Mouse (Mus musculus): ENCODE measurements around the gene Apcs.

The Apcs gene

DNA sequence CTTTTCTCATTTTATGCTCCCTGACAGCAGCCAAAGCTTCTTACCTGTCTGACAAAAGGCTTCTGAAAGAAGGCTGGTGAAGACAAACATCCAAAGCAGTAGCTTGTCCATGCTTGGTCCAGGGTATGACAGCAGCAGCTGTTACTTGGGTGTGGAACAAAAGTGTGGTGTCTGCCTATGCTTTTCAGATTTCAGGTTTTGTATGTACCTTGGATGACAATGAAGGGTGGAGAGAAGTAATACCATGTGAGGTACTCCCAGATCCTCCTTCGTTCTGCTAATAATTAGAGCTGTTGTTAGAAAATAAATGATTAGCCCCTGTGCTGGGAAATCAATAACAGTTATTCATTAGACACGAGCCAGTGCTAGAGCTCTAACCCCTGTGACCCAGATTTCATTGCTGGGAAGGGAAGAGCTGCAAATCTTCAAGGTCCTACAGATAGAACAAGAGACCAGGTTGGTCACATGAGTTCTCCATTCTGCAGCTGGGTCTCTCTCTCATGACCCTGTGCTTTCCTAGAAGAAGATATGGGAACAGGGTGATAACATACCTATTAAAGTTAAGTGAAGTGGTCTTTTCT, at the start of gene Apcs:
Gene Apcs, minus strand, starts transcription at position 265 of the 581 bp plus-strand sequence.
- DNase-seq: no peak

DNA sequence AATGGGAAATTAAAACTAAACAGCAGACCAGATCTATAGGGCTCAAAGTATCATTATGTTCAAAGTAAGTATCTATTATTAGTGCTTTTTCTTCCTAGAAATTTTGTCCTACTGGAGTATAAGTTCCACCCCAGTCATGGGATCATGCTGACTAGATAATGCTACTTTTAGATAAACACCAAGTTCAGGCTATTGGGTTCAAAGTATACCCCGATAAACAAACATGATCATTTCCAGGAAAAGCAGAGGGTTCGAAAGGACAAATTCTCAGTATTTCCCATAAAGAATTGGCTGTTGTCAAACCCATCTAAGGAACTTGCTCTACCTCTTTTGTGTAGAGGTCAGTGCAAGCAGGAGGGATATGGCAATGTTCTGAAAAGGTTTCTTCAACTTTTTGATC, 37.4 kb upstream of the Apcs start:
- DNase-seq: no peak

DNA sequence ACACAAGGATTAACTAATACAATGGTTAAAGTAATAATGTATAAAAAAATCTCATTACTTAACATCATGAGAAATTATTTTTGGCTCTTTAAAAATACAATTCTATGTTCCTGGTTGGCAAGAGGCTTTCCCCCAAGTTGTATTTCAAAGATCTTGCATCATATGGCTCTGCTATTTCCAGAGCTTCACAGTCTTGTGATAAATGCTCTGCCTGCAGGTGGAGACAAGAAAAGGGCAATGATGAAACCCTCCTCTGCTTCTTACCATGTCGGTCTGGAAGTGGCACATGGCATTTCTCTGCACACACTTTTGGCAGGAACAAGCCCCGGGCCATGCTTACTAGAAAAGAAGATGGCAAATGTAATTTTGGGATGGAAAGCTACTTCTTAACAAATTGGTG, 23.6 kb upstream of the Apcs start:
- no peak for DNase-seq

DNA sequence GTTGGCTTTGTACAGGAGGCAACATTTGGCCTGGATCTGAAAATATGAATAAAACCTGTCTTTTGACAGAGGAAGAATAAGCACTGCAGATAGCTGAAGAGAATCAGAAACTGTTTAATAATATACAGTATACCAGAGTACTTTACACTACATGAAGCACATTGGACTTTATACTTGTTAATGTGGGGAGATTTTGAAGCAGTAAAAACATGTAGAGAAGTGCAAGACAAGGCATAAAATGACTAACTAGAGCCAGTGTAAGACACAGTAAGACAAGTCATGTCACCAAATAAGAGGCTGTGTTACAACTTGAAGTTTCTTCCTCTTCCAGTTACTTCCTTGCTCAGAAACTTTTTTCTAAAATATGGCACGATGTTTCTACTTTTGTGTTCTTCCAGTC, 22.3 kb upstream of the Apcs start:
- no peak for DNase-seq

DNA sequence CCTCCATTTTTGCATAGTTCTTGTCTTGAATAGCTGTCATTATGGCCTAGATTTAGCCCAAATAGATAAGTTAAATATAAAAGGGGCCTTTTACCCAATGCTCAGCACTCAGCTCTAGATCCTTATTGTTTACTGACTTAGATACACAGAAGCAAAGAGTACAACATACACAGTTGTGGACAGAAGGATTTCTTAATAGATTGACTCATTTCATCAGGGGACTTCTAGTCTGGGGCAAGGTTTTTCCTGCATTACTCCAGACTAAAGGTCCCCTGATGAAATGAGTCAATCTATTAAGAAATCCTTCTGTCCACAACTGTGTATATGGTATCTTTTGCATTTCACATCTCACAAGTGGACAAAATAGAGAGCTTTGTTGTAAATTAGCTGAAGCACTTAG, 8.5 kb upstream of the Apcs start:
- DNase-seq: no peak

DNA sequence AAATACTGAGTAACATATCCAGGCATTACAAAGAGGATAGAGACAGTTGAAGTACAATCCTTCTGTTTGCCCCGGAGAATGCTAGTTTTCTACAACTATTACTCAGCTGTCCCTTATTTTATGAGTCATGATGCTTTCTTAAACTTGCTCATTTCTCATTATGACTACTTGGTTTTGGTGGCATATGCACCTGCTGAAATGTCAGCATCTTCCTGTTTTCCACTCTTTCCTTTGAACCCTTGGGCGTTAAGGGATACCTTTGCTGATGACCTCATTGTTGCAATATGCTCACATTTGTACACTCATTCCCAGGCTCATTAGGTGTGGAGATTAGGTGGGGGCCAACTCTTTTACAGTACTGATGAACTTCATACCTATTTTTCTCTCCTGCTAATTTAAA, 594 bp upstream of the Apcs start:
- no peak for DNase-seq

DNA sequence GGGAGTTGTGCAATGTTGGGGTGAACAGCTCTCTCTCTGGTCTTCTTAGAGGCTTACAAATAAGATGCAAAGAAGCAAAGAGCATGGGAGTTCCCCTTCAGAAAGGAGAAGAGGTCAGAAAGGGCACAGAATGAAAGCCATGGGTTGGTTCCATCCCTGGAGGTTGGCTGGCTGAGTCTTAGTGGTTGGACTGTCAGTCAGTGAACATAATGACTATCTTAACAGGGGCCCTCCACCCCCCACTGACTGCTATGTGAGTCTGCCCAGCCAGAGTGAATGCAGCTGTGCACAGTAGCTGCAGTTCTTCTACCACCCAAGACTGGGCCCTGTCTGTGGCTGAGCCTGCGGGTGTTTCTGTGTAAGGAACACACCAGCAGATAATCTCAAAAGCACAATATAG, 18.2 kb downstream of the Apcs start:
- no peak for DNase-seq

DNA sequence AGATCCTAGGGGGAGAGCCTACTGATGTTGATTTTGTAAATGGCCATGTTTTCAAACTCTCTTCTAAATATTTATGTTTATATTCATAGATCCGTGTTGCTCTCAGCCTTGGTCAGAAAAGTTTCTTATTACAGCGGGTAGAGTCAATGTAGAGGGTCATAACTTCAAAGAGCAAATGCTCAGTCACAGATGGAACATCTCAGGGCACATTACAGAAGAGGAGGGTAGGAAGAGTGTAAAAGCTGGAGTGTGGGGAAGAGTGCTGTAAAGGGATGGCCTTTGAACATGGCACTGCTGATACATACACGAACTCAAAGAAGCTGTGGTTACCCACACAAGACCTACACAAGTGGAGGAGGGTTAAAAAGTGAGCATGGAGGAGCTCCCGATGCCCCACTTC, 19.6 kb downstream of the Apcs start:
- no peak for DNase-seq

DNA sequence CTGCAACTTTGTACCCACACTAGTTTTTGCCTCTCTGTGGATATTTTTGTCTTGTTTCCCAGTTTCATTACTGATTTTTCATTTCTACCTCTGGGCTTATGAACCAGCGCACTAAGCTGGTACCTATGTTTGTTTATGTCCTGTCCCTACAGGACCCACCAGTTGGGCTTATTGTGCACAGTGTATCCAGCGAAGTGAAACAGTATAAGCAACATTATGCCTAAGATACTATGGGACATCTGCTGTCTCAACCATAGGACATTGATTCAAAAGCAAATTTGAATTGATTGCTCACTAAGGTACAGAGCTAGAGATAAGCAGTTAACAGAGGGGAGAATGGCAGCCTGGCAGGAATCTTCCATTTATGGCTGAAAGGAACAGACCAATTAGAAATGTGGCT, 46.7 kb downstream of the Apcs start:
- DNase-seq: no peak

DNA sequence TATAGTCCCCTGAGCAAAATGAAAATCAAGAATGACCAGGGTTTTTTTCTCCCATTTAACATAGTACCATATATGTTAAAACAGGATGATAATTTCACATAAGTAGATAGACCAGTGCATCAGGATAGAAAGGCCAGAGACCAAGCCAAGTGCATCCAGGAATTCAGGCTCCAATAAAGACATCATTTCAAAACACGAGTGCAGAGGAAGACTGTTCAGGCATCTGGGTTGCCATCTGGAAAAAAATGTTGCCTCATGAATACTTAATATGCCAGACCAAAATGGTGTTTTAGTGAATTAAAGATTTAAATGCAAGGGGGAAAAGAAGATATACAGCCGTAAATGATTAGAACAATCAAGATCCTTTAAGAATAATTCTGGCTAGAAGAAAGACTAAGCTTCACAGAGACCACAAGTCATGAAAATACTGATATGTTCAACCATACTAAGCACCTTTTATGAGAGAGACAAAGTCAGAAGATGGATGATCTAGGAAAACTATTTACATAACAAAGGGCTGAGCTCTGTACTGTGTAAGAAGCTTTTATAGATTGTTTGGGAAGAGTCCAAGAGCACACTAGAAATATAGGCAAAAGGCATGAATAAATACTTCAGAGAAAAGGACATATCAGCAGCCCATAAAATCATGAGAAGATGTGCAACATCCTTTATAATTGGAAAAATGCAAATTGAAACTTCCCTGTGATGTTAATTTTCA, 47.6 kb downstream of the Apcs start:
- no peak for DNase-seq
